Mouse (Mus musculus): ENCODE measurements around the gene Olfr522. TPM values are rescaled to one million over a fixed set of nuclear protein-coding genes. Genes with fewer than 3 reads are reported as not detected.

Olfr522 gene
- polyA plus RNA-seq, 1 experiment from 2014 or later: not detected

GRCm38 (mm10) chr7:140172936-140173335 lies 8.4 kb upstream of the Olfr522 start, which contains the start of gene Olfr523:
Gene Olfr523, plus strand, starts transcription at chr7:140173217.
- 88% methylated on average over 1 of the region's 1 CpGs for WGBS

GRCm38 (mm10) chr7:140170863-140171262 lies 6.3 kb upstream of the Olfr522 start:
- no peak overlapping the region for H3K9ac ChIP-seq (ENCODE audit: low read length)
- H3K4me3 ChIP-seq (ENCODE audit: low read depth, low read length): no peak overlapping the region
- H3K4me1 ChIP-seq (ENCODE audit: control insufficient read depth, insufficient read depth, low read length): no peaks in the 10 kb centered on the region
- ATAC-seq (ENCODE audit: low FRiP score): no peak
- no peak for DNase-seq (ENCODE audit: low spot score, missing footprints)
- no peak overlapping the region for H3K4me2 ChIP-seq
- H3K27ac ChIP-seq (ENCODE audit: low read depth, low read length): no peak overlapping the region
- no peaks in the 10 kb centered on the region for H3K27me3 ChIP-seq (ENCODE audit: control insufficient read depth, insufficient read depth, low read length)
- WGBS: 97% methylated on average over 3 of the region's 3 CpGs
- H3K36me3 ChIP-seq (ENCODE audit: control insufficient read depth, insufficient read depth, low read length): no peaks in the 10 kb centered on the region
- no peaks in the 10 kb centered on the region for H3K9me3 ChIP-seq (ENCODE audit: control insufficient read depth, low read length)

More at GRCm38 (mm10) chr7:140172936-140173335, 8.4 kb upstream of the Olfr522 start, which contains the start of gene Olfr523:
- H3K36me3 ChIP-seq (ENCODE audit: control insufficient read depth, insufficient read depth, low read length): no peaks in the 10 kb centered on the region
- no peaks in the 10 kb centered on the region for H3K9me3 ChIP-seq (ENCODE audit: control insufficient read depth, low read length)
- DNase-seq (ENCODE audit: low spot score, missing footprints) (no peak), ATAC-seq (ENCODE audit: low FRiP score) (no peak)
- H3K4me3 ChIP-seq (ENCODE audit: low read depth, low read length): no peak within 1 kb of the TSS
- no peak within 1 kb of the TSS for H3K9ac ChIP-seq (ENCODE audit: low read length)
- H3K4me2 ChIP-seq: no peak within 1 kb of the TSS
- no peaks in the 10 kb centered on the region for H3K4me1 ChIP-seq (ENCODE audit: control insufficient read depth, insufficient read depth, low read length)
- no peaks in the 10 kb centered on the region for H3K27me3 ChIP-seq (ENCODE audit: control insufficient read depth, insufficient read depth, low read length)
- no peak within 1 kb of the TSS for H3K27ac ChIP-seq (ENCODE audit: low read depth, low read length)

GRCm38 (mm10) chr7:140169386-140169785 lies 4.8 kb upstream of the Olfr522 start:
- Histone ChIP-seq H3K27me3 (ENCODE audit: control insufficient read depth, insufficient read depth, low read length) (no peaks in the 10 kb centered on the region), H3K4me2 (no peak overlapping the region), H3K36me3 (ENCODE audit: control insufficient read depth, insufficient read depth, low read length) (no peaks in the 10 kb centered on the region), H3K9me3 (ENCODE audit: control insufficient read depth, low read length) (no peaks in the 10 kb centered on the region), H3K27ac (ENCODE audit: low read depth, low read length) (no peak overlapping the region), H3K4me1 (ENCODE audit: control insufficient read depth, insufficient read depth, low read length) (no peaks in the 10 kb centered on the region), H3K9ac (ENCODE audit: low read length) (no peak overlapping the region), H3K4me3 (ENCODE audit: low read depth, low read length) (no peak overlapping the region)
- DNase-seq (ENCODE audit: low spot score, missing footprints) (no peak), ATAC-seq (ENCODE audit: low FRiP score) (no peak)
- 84% methylated on average over 4 of the region's 4 CpGs for WGBS

- Histone ChIP-seq H3K9ac (ENCODE audit: low read length) (no peak overlapping the region), H3K4me1 (ENCODE audit: control insufficient read depth, insufficient read depth, low read length) (no peaks in the 10 kb centered on the region), H3K4me2 (no peak overlapping the region), H3K36me3 (ENCODE audit: control insufficient read depth, insufficient read depth, low read length) (no peaks in the 10 kb centered on the region), H3K27me3 (ENCODE audit: control insufficient read depth, insufficient read depth, low read length) (no peaks in the 10 kb centered on the region), H3K9me3 (ENCODE audit: control insufficient read depth, low read length) (no peaks in the 10 kb centered on the region), H3K4me3 (ENCODE audit: low read depth, low read length) (no peak overlapping the region), H3K27ac (ENCODE audit: low read depth, low read length) (no peak overlapping the region)
- DNase-seq (ENCODE audit: low spot score, missing footprints) (no peak), ATAC-seq (ENCODE audit: low FRiP score) (no peak)
- WGBS: 70% methylated on average over 1 of the region's 1 CpGs
Measured at GRCm38 (mm10) chr7:140167950-140168349, 3.4 kb upstream of the Olfr522 start.

- Histone ChIP-seq H3K9me3 (ENCODE audit: control insufficient read depth, low read length) (no peaks in the 10 kb centered on the region), H3K4me2 (no peak overlapping the region), H3K27me3 (ENCODE audit: control insufficient read depth, insufficient read depth, low read length) (no peaks in the 10 kb centered on the region), H3K36me3 (ENCODE audit: control insufficient read depth, insufficient read depth, low read length) (no peaks in the 10 kb centered on the region), H3K9ac (ENCODE audit: low read length) (no peak overlapping the region), H3K4me3 (ENCODE audit: low read depth, low read length) (no peak overlapping the region), H3K27ac (ENCODE audit: low read depth, low read length) (no peak overlapping the region), H3K4me1 (ENCODE audit: control insufficient read depth, insufficient read depth, low read length) (no peaks in the 10 kb centered on the region)
- no peak for DNase-seq (ENCODE audit: low spot score, missing footprints)
- 81% methylated on average over 3 of the region's 3 CpGs for WGBS
- no peak for ATAC-seq (ENCODE audit: low FRiP score)
Measured at GRCm38 (mm10) chr7:140160363-140160762, 4.2 kb downstream of the Olfr522 start.

GRCm38 (mm10) chr7:140154218-140154927 lies 10.2 kb downstream of the Olfr522 start, which contains the start of gene Sprn:
Gene Sprn, minus strand, starts transcription at chr7:140154877.
- Histone ChIP-seq H3K4me3 (ENCODE audit: low read depth, low read length) (peak within 1 kb of the TSS; percentile 31), H3K4me1 (ENCODE audit: control insufficient read depth, insufficient read depth, low read length) (peaks cover 11% of the 10 kb centered on the region), H3K9me3 (ENCODE audit: control insufficient read depth, low read length) (no peaks in the 10 kb centered on the region), H3K27ac (ENCODE audit: low read depth, low read length) (no peak within 1 kb of the TSS), H3K27me3 (ENCODE audit: control insufficient read depth, insufficient read depth, low read length) (peaks cover 11% of the 10 kb centered on the region), H3K9ac (ENCODE audit: low read length) (peak within 1 kb of the TSS; percentile 62), H3K4me2 (peak within 1 kb of the TSS; percentile 58), H3K36me3 (ENCODE audit: control insufficient read depth, insufficient read depth, low read length) (no peaks in the 10 kb centered on the region)
- under 1% methylated on average over 28 of the region's 28 CpGs for WGBS
- ATAC-seq (ENCODE audit: low FRiP score) (peak; percentile 68), DNase-seq (ENCODE audit: low spot score, missing footprints) (peak; percentile 93)

GRCm38 (mm10) chr7:140153829-140154217 lies 10.7 kb downstream of the Olfr522 start:
- Histone ChIP-seq H3K4me1 (ENCODE audit: control insufficient read depth, insufficient read depth, low read length) (peaks cover 11% of the 10 kb centered on the region), H3K9me3 (ENCODE audit: control insufficient read depth, low read length) (no peaks in the 10 kb centered on the region), H3K4me3 (ENCODE audit: low read depth, low read length) (peak overlapping the region; percentile 31), H3K27me3 (ENCODE audit: control insufficient read depth, insufficient read depth, low read length) (peaks cover 11% of the 10 kb centered on the region), H3K9ac (ENCODE audit: low read length) (peak overlapping the region; percentile 62; the same call in 1 of the 2 replicates), H3K36me3 (ENCODE audit: control insufficient read depth, insufficient read depth, low read length) (no peaks in the 10 kb centered on the region), H3K4me2 (peak overlapping the region; percentile 58), H3K27ac (ENCODE audit: low read depth, low read length) (no peak overlapping the region)
- DNase-seq (ENCODE audit: low spot score, missing footprints) (no peak), ATAC-seq (ENCODE audit: low FRiP score) (peak; percentile 38)
- 9% methylated on average over 4 of the region's 4 CpGs for WGBS

- Histone ChIP-seq H3K9me3 (ENCODE audit: control insufficient read depth, low read length) (no peaks in the 10 kb centered on the region), H3K36me3 (ENCODE audit: control insufficient read depth, insufficient read depth, low read length) (no peaks in the 10 kb centered on the region), H3K4me1 (ENCODE audit: control insufficient read depth, insufficient read depth, low read length) (peaks cover 11% of the 10 kb centered on the region), H3K27me3 (ENCODE audit: control insufficient read depth, insufficient read depth, low read length) (peaks cover 11% of the 10 kb centered on the region), H3K4me3 (ENCODE audit: low read depth, low read length) (peak overlapping the region; percentile 11; the same call in 1 of the 2 replicates), H3K9ac (ENCODE audit: low read length) (peak overlapping the region; percentile 38; the same call in 1 of the 2 replicates), H3K4me2 (peak overlapping the region; percentile 44), H3K27ac (ENCODE audit: low read depth, low read length) (no peak overlapping the region)
- ATAC-seq (ENCODE audit: low FRiP score): peak; percentile 49; the same call in 1 of the 2 replicates
- 6% methylated on average over 28 of the region's 28 CpGs for WGBS
- peak; percentile 90 for DNase-seq (ENCODE audit: low spot score, missing footprints)
Measured at GRCm38 (mm10) chr7:140153383-140153782, 11.2 kb downstream of the Olfr522 start.

GRCm38 (mm10) chr7:140144550-140144949 lies 20.0 kb downstream of the Olfr522 start:
- Histone ChIP-seq H3K4me1 (ENCODE audit: control insufficient read depth, insufficient read depth, low read length) (no peaks in the 10 kb centered on the region), H3K9ac (ENCODE audit: low read length) (no peak overlapping the region), H3K27me3 (ENCODE audit: control insufficient read depth, insufficient read depth, low read length) (no peaks in the 10 kb centered on the region), H3K4me3 (ENCODE audit: low read depth, low read length) (no peak overlapping the region), H3K27ac (ENCODE audit: low read depth, low read length) (no peak overlapping the region), H3K36me3 (ENCODE audit: control insufficient read depth, insufficient read depth, low read length) (no peaks in the 10 kb centered on the region), H3K4me2 (no peak overlapping the region), H3K9me3 (ENCODE audit: control insufficient read depth, low read length) (no peaks in the 10 kb centered on the region)
- no peak for DNase-seq (ENCODE audit: low spot score, missing footprints)
- ATAC-seq (ENCODE audit: low FRiP score): no peak
- WGBS: 89% methylated on average over 4 of the region's 4 CpGs

All from midbrain, embryonic 11.5 days (tissue).